Mouse (Mus musculus) urinary bladder, postnatal 4 days (tissue): Measurements from ENCODE around the gene Tm9sf4.

Experiments
- DNase-seq, 2 experiments: peaks; one replicate each; pipeline ENCODE4 v3.0.0; 2021 to 2022; ENCODE audit warnings: low spot score in 2 of 2

The Tm9sf4 gene

DNA sequence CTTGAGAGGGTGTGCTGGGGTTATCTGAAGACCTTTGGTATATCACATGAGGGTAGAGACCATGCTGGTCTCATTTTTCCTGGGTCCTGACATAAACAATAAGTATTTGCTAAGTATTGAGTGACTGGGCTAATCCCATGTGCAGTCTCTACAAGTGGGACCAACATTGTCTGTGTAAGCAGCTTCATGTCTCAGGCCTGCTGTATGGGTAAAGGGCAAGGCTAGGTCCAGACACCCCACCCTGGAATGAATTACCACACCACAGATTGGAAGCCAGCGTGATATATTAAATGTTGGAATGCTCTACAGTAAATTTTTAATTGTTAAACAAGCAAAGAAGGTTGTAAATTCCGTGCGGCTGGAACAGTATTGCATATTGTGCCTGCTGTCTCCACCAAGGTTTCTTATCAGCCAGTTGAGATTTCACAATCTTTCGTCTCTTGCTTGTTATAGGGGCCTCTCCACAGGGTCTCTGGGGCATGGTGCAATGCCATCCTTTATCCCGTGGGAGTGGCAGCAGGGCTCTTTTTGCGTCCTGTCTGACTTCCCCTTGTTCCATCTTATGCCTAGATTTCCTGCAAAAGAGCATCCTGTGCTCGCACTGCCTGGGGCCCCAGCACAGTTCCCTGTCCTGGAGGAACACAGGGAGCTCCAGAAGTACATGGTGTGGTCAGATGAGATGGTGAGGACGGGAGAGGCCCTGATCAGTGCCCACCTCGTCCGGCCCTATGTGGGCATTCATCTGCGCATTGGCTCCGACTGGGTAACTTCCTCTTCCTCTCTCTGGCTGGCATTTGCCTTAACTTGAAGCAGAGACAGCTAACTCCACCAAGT, 98.1 kb downstream of the Tm9sf4 start:
- no peak for DNase-seq
